Mouse (Mus musculus) heart, adult 8-10 months (tissue): ENCODE results near the gene Fam19a1. TPM values are rescaled to one million over a fixed set of nuclear protein-coding genes. Genes with fewer than 3 reads are reported as not detected.
"Not testable (repeated sequence)": the region's sequence is repeated elsewhere in the genome, so short reads cannot be mapped to it uniquely, and the experiment has no call there.

ENCODE experiments used
- DNase-seq: peaks from one replicate; pipeline ENCODE4 v3.0.0; 2022; ENCODE audit warnings: low spot score
- total RNA-seq, 4 experiments: library from RNA; stranded (reverse); gene quantifications; 2 replicates each; pipeline ENCODE4 v1.2.4; 2022

Fam19a1 gene
- not detected for total RNA-seq

DNA sequence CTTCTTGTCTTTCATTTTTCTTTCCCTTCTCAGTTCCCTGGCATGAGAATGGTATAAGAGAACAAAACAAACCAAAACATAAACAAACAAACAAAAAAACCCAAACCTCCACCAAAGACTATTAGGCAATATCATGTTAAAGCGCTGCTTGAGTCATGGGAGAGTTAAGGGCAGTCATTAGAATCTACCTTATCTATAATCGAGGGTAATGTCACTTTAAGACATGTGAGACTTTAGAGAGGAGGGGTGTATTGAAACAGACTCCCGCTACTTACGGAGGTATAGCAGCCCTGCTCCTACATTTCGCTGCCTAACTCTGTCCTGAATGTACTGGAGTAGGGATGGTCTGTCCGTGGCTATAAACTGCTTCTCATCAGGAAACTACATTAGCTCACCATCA lies at the start of gene Fam19a1:
Fam19a1 (plus strand) TSS at position 301 of the 400 bp plus-strand sequence.
- DNase-seq = no peak

DNA sequence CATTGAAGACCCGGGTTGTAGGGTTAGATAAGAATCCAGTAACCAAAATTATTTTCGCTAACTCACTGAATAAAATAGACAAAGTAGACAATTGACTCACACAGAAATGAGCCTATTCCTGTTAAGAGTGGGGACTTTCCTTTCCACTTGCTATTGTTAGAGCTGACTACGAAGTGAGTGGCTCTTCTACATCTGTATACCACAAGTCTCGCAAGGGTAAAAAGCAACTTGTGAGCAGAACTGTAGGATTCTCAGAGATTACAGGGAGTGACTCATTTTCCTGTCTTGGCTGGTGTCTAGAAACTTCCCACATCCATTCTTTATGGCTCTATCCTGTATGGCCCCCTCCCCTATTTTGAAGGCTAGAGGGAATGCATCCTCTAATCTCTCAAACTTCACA lies 41.9 kb upstream of the Fam19a1 start:
- no peak for DNase-seq

DNA sequence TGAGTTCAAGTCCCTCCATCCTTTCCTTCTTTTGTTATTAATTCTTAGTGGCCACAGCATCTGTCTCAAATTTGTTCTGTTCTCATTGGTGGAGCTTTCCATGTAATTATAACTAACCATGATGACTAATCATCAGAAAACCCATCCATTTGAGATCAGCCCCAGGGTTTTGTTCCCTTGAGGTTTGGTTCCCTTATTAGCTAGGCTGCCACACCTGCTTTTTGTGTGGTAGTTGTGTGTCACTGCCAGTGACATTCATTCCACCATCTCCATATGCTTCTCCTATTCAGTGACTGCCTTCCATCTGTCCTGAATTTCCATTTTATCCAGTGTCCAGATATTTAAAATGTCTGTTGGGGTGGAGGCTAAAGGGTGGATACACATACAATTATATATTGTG lies 41.4 kb upstream of the Fam19a1 start:
- DNase-seq = no peak

DNA sequence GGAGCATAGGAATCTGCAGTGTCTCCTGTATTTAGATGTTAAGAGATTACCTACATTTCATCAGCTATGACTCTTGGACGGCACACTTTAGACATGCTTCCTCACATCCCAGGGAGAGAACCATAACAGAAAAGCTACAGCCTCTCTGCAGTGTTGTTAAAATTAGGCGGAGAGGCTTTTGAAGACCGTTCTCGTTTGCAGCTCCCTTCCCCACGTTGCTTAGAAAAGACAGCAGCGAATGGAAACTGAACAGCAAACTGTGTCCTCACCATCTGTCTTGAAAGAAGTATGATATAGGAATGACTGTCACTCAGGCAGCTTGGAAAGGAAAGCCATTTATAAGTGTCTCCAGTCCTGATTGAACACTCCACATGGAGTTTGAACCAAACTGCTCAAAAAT lies 23.0 kb upstream of the Fam19a1 start:
- DNase-seq = no peak

DNA sequence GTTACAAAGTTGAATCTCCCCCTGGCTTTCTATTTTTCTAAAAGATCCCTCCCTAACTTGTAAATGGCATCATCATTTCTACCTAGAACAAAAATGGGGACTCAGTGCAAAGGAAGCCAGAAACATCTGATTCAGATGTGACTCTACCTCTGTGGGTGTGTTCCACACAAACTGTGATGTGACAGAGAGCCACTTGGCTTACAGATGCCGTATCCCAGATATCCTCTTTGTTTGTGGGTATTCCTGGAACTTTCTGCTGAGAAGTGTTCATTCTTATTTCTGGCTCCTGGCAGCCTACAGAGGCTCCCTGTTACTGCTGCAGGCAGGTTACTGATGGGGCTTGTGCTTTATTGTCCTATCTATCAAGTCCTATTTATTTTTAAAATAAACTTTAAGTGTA lies 19.2 kb upstream of the Fam19a1 start:
- no peak for DNase-seq

DNA sequence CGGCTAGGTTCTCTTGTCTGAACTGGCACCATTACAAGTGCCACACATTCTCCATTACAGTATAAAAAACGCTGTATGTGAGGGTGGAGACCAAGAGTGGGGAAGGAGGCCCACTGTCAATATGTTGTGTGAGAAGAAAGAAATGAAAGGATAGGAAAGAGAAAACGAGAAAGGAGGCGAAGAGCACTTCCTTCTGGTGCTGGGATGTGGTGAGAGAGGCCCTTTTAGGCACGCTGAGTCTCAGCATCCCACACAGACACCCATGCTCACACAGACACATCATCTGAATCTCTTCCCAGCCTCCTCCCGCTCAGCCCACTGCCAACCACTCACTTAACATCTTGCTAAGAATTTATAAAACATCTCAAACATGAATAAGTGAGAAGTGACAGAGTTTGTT lies 14.7 kb upstream of the Fam19a1 start:
- DNase-seq = no peak

DNA sequence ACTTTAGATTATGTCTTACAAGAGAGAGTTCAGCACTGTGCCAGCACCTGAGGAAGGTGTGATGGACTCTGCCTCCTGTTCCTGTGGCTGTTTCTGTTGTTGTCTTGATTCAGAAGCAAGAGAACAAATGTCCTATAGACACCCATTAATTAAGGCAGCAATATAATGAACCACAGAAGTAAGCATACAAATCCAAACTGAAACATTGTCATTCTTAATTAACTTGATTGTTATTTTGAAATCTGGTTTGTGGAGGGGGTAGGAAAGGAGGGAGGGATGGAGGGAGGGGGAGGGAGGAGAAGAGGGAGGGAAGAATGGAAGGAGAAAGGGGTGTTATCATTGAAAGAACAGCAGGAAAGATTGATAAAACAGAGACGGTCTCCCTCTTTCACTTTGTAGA lies 1.3 kb upstream of the Fam19a1 start:
- no peak for DNase-seq

DNA sequence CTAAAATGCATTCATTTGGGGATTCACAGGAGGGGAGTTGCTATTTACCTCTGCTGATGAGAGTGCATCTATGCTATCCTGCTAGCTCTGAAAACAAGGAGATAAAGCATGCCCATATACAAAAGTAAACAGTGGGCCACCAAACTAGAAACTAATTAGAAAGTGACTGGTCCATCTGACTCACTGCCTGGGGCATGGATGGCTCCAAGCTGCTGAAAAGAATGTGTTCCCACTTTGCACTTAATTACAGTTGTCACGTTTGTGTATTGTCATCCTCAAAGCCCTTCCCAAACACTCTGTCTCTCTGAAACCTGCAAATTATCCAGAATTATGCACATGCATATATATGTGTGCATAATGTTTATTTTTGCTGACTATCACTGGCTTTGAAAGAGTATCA lies 1.2 kb downstream of the Fam19a1 start:
- DNase-seq = no peak

DNA sequence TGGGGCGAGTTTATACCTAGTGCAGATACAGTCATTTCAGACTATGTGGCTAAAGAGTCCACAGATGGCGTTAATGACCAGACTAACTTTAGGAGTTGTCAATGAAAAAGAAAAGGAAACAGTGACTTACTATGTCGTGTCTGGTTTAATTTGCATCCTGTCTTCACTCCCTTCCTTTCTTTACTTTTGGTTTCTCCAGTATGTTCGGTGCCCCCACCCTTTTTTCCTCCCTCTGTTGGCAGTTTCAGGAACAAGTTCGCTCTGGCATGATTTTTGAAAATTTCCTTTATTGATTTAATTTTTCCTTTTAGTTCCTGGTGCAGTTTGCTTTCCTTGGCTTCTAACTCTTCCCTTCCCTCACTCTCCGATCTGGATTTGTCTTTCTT lies 3.2 kb downstream of the Fam19a1 start:
- DNase-seq = no peak

DNA sequence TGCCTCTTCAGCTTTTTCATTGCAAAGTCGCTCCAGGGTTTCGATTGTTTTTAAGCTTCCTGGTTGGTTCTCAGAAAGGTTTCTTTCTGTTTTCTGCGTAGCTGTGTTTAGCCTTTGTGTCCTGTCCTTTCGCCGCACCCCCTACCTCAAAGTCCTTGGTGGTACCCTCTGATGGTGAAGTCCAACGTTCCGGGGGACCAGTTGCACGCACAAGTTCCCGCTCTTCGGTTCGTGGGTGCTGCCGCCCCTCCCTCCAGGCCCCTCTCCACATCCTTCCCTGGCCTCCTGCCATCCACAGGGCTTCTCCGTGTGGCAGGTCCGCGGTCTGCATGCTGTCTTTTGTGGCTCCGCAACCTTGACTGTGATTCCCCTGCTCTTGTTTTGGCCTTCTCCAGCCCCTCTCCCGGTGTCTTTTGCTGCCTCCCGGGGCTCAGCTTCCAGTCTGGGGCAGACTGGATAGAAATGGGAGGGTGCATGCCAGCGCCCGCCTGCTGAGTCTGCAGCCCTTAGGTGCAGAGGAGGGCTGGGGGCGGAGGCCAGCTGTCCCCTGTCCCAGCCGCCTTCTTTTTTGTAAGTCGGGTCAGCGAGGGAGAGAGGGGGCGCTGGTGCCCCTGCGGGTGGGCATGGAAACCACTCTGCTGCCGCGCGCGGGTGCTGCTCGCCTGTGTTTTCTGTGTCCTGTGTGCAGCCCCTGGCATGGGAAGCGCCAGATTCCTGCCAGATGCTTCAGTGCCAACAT lies 3.7 kb downstream of the Fam19a1 start:
- no peak for DNase-seq

DNA sequence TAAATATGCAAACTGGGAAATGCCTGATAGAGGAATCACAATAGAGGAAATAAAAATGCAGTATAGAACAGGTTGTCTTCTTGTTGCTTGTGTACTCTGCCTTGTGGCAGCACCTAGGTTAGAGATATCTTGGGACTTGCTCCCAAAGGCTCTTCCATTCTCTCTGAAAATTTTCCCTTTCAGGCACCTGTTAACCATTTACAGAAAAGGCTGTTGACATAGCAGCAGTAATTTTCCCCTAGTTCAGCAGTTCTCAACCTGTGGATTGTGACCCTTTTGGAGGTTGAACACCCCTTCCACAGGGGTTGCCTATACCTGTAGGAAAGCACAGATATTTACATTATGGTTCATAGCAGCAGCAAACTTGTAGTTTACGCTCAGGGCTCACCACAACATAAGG lies 30.4 kb downstream of the Fam19a1 start:
- no peak for DNase-seq

DNA sequence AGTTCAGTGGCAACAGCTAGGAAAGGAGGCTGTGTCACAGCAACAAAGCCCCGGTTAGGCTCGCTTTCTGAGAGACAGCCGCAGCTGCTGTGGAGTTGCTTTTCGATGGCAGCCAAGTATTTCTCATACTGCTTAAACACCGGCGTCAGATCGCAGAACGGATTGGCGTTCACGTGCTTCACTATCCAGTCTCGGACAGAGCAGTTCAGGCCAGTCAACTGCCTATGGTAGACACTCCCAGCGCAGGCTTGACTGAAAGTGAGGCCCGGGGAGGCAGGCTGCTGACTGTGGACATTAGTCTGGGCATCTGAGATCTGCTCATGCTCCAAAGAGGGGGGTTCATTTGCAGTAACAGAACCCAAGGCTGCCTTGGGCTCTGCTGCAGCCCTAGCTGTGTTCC lies 52.4 kb downstream of the Fam19a1 start:
- no peak for DNase-seq

DNA sequence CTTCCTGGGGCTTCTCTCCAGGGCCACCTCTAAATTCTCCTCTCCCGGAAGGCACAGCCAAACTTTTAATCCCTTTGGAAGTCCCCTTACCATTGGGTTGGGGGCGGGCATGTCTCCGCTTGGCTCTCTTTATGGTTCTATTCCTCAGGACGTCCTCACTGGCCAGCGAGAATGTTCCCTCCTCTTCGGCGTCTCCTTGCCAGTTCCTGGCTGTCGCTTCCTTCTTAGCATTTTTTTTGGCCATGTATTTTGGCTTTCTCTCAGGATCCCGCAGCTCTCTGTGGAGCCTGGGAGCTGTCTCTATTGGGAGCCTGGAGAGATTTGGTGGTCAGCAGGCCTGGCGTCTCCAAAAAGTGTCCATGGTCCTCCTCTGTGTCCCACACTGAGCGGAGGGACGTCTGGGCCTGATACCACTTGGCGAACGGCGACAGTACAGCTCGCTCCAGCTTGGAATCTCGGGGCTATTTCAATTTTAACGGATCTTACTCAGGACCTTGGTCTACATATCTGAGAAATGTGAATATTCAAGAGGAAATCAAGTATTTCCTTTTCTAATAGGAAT lies 52.9 kb downstream of the Fam19a1 start, which contains the start of gene 1700123L14Rik:
1700123L14Rik (minus strand) TSS at position 426 of the 562 bp plus-strand sequence.
- DNase-seq = no peak

DNA sequence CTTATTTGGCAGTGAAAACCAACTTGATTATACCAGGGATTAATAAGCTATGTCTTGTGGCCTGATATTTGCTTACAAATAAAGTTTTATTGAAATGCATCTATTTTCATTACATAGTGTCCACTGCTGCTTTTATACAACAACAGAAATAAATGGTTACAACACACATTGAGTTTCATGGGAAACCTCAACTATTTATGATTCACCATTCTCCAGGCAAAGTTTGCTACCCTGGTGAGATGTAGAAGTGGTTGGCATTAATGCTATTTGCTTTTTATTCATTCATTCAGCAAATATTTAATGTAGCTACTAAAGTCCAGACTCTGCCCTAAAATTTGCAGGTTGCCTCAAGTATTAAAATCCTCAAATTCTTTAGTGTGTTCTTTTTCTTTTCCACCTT lies 54.1 kb downstream of the Fam19a1 start:
- DNase-seq = no peak

DNA sequence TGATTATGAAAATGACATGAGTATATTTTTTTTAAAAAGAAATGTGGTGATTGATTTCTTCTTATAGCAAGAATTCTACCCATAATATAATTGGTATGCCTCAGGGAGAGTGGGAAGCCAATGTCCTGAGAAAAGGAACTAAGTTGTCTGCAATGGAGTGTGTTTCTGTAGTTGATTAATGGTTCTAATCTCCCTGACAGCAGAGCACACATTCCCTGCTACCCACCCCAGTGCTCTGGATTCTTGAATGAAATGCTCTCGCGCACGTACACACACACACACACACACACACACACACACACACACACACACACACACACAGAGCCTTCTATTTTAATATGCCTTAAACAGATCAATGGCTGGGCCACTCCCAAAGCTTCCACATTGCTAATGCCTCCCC lies 60.7 kb downstream of the Fam19a1 start:
- DNase-seq = no peak

DNA sequence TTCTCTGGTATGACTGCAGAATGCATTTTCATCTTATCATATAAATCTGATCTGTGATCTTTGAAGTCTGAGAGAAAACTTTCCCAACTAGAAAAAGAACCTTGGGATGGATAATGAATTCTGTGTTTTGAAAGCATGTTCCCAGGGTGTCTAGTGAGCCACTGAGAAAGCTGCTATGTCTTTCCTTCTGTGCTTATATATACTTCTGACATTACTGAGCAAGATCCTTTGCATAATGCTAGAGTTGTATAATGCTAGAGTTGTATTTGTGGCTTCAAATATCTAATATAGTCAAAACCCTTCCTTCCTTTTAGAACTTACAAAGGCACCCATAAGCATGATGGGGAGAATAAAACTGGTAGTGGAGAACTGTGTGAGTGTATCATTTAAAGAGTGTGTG lies 65.6 kb downstream of the Fam19a1 start:
- DNase-seq = no peak

DNA sequence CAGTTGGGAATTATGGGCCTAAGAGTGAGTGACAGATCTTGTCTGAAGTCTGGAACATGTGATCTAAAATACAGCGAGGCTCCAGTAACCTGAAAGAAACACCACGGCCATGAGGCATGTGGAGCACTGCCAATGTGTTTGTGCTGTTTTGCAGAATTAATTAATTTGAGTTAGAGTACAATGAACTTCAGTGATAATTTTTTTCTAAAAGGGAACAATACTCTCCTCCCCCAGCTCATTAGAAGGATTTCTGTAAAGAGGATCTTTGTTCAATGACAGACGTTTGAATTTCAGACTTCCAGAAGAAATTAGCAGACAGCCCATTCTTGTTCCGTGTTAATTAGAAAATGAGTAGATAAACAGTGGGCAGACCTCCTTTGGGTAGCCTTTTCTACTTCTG lies 70.4 kb downstream of the Fam19a1 start:
- no peak for DNase-seq

DNA sequence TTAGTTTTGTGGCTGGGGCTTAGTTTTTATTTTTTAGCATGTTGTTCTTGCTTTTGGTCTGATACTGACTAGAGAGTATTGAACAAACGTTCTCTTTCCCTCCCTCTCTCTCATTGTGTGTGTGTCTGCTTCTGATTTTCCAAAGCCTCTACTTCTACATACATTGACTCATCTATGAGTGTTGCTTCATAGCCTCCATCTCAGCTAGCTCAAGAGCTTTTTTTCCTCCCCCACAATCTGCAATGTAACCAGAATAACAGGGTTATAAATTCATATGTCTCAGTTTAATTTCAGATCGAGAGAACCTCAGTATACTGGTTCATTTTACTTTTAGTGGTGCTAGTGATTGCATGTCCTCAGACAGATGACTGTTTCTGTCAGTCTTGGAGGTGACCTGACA lies 73.6 kb downstream of the Fam19a1 start:
- DNase-seq = no peak

DNA sequence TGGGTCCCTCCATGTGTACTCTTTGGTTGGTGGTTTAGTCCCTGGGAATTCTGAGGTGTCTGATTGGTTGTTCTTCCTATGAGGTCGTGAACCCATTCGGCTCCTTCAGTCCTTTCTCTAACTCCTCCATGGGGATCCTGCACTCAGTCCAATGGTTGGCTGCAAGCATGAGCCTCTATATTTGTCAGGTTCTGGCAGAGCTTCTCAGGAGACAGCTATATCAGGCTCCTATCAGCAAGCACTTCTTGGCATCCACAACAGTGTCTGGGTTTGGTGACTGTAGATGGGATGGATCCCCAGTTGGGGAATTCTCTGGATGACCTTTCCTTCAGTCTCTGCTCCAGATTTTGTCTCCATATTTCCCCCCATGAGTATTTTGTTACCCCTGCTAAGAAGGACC lies 86.0 kb downstream of the Fam19a1 start:
- DNase-seq = not testable (repeated sequence)

DNA sequence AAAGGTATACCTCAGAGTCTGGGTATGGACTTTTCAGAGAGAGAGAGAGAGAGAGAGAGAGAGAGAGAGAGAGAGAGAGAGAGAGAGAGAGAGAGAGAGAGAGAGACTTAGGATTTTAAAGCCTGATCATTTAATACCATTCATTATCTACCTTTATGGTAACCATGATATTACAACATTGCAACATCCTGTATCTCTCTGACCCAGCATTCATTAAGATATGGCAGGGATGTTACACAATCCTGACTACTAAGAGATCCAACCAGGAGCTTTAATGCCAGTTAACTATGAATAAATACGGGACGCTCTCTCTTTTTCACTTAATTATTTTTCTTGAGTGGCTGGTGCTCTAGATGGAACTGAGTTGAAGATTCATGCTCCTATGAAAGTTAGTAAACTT lies 92.4 kb downstream of the Fam19a1 start:
- DNase-seq = no peak

DNA sequence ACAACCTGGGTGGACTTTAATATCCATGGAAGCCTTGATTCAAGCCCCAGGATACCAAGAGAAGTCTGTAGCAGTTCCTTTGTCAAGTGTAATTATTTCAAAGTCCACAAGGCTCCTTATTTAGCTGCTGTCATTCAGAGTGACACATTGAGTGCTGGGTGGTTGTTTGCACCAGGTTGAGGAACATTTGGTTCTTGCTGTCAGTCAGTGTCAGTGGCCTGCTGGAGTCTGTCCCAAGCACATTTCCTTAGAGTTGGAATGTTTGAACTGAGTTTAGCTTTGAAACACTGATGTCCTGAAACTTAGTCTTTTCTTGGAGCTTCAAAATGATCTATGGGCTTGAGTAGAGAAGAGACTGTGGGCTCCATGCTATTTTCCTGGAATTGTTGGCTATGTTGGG lies 121.9 kb downstream of the Fam19a1 start:
- no peak for DNase-seq

DNA sequence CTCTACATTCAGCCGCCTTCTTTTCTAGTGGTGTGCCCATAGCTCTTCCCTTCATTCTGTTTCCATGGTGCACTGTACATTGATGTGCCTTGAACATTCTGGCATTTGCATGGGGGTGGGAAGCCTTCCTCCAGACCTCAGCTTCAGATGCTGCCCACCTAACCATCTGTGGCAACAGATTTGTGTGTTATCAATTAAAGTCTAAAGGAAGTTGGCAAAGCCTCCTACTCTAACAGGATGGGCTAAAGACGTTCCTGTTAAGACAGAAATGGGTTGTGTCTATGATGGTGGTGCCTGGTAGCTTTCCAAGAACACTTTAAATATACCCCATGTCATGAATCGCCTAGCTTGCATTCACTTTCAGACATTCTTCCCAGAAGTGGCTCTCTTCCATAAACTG lies 131.4 kb downstream of the Fam19a1 start:
- no peak for DNase-seq

DNA sequence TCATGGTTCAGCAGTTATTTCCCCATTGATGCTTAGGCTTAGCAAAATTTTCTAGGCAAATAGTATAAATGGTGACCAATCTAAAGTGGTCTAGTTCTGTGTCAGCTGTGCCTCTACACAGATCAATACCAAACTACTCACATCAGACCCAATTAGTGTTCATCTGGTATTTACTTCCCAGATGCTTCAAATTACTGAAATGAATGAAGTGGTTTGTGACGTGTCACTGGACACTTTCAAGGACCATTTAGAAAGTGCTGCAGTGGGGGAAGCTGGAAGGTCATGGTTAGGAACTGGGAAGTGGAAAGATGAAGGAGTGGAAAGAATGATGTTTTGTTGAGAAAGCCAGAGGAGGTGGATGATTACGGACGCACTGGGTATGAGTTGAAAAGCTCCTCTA lies 139.0 kb downstream of the Fam19a1 start:
- no peak for DNase-seq

DNA sequence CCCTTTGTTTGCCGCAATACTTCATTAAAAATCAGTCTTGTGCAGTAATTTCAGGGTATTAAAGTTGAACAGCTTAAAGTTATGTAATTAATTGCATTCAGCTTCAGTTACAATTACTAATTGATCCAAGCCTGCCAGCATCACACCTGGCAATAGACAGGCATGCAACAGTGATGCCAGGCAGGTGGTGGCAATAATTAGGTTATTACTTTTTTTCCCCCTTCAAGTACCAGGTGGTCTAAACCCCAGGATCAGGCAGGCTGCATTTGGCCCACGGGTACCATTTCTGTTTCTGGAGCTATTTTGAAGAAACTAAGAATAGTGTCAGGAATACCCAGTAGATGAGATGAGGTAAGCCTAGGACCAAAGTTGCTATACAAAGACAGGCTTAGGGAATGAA lies 141.9 kb downstream of the Fam19a1 start:
- DNase-seq = no peak
